Mouse (Mus musculus): ENCODE measurements around the gene Glyr1. TPM values are rescaled to one million over a fixed set of nuclear protein-coding genes. Genes with fewer than 3 reads are reported as not detected.

Gene Glyr1
- polyA plus RNA-seq, 1 experiment from 2014 or later = 41.6 TPM

Other genes starting within 250 kb of the Glyr1 start
- 0.09 and 0.14 TPM in 2 replicates for gene 4930562C15Rik, start 214.4 kb downstream of the Glyr1 start, polyA plus RNA-seq (2015; fragmentation: Nextera tagmentation; extraction: Ambion mirVana)
- gene Ubald1, start 169.5 kb downstream of the Glyr1 start, polyA plus RNA-seq (2015; fragmentation: Nextera tagmentation; extraction: Ambion mirVana) = 10.6 and 11.5 TPM in 2 replicates
- 25.4 and 30.9 TPM in 2 replicates for gene Mgrn1, start 163.6 kb downstream of the Glyr1 start, polyA plus RNA-seq (2015; fragmentation: Nextera tagmentation; extraction: Ambion mirVana)
- gene Nudt16l1, start 111.1 kb downstream of the Glyr1 start, polyA plus RNA-seq (2015; fragmentation: Nextera tagmentation; extraction: Ambion mirVana) = 49.0 and 50.2 TPM in 2 replicates
- gene Anks3, start 85.7 kb downstream of the Glyr1 start, polyA plus RNA-seq (2015; fragmentation: Nextera tagmentation; extraction: Ambion mirVana) = 14.8 and 18.5 TPM in 2 replicates
- gene Sept12, start 52.0 kb downstream of the Glyr1 start, polyA plus RNA-seq (2015; fragmentation: Nextera tagmentation; extraction: Ambion mirVana) = not detected in 2 replicates
- gene Smim22, start 42.6 kb downstream of the Glyr1 start, polyA plus RNA-seq (2015; fragmentation: Nextera tagmentation; extraction: Ambion mirVana) = 7.5 and 9.1 TPM in 2 replicates
- gene Rogdi, start 36.3 kb downstream of the Glyr1 start, polyA plus RNA-seq (2015; fragmentation: Nextera tagmentation; extraction: Ambion mirVana) = 65.2 and 78.7 TPM in 2 replicates
- 8.5 and 9.5 TPM in 2 replicates for gene Ubn1, start 194 bp upstream of the Glyr1 start, polyA plus RNA-seq (2015; fragmentation: Nextera tagmentation; extraction: Ambion mirVana)
- gene Ppl, start 82.6 kb upstream of the Glyr1 start, polyA plus RNA-seq (2015; fragmentation: Nextera tagmentation; extraction: Ambion mirVana) = 0.38 and 0.60 TPM in 2 replicates
- 0.02 TPM in 1 of 2 replicates, not detected in the other for gene Sec14l5, start 97.2 kb upstream of the Glyr1 start, polyA plus RNA-seq (2015; fragmentation: Nextera tagmentation; extraction: Ambion mirVana)
- gene Nagpa, start 154.1 kb upstream of the Glyr1 start, polyA plus RNA-seq (2015; fragmentation: Nextera tagmentation; extraction: Ambion mirVana) = 13.1 and 16.0 TPM in 2 replicates
- gene AU021092, start 172.4 kb upstream of the Glyr1 start, polyA plus RNA-seq (2015; fragmentation: Nextera tagmentation; extraction: Ambion mirVana) = 0.73 and 0.82 TPM in 2 replicates
- 11.8 and 14.2 TPM in 2 replicates for gene Alg1, start 183.8 kb upstream of the Glyr1 start, polyA plus RNA-seq (2015; fragmentation: Nextera tagmentation; extraction: Ambion mirVana)
- gene Eef2kmt, start 206.1 kb upstream of the Glyr1 start, polyA plus RNA-seq (2015; fragmentation: Nextera tagmentation; extraction: Ambion mirVana) = 9.0 and 9.8 TPM in 2 replicates